Mouse (Mus musculus): Measurements from ENCODE around the gene Gm13539. TPM values are rescaled to one million over a fixed set of nuclear protein-coding genes. Genes with fewer than 3 reads are reported as not detected.
"Not testable (repeated sequence)": the region's sequence is repeated elsewhere in the genome, so short reads cannot be mapped to it uniquely, and the experiment has no call there.

Gm13539 gene
- not detected in 2 replicates for polyA plus RNA-seq (2014; fragmentation: Nextera tagmentation; extraction: Ambion mirVana)

GRCm38 (mm10) chr2:25781957-25782356, at the start of gene Gm13539:
TSS of gene Gm13539 (plus strand) at chr2:25782257.
- 76% methylated on average over 3 of the region's 3 CpGs for WGBS
- DNase-seq, result no peak
- H3K36me3 ChIP-seq (ENCODE audit: insufficient read depth), result no peaks in the 10 kb centered on the region

DNA sequence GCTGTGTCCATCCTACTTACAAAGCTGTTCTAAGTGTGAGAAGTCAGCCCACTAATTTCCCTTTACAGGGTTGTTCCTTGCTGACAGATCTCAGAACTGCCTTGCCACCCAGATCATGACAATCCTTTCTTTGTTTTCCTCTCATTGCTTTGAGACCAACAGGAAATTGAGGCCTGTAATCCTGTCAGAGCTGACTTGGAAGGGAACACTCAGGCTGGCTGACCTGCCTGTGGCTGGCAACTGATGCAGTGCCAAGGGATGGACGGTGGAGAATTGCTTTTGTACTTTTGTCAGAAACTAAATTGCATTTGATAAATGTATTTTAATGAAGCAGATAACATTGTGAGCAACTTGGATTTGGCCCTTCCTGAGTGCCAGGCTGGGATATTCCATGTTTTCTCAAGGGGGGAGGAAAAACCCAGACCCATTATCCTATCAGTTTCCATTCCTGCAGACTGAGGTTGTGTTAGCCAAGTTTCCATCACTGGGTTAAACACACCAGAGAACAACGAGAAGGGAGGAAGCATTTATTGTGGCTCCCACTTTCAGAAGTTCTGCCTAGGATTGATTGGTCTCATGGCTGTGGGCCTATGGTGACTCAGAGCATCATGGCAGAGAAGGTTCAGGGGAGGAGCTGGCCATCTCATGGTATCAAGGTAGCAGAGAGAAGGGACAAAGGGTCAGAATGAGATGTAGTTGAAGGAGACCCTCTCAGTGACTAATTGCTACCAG, 48.7 kb upstream of the Gm13539 start:
- Histone ChIP-seq H3K4me1 (ENCODE audit: insufficient read depth) (no peaks in the 10 kb centered on the region), H3K36me3 (ENCODE audit: insufficient read depth) (no peaks in the 10 kb centered on the region), H3K9ac (no peak overlapping the region), H3K4me3 (ENCODE audit: low read depth, low read length) (no peak overlapping the region), H3K9me3 (ENCODE audit: low read depth, low read length) (no peaks in the 10 kb centered on the region), H3K4me2 (no peak overlapping the region), H3K27ac (ENCODE audit: low read depth) (no peak overlapping the region), H3K27me3 (ENCODE audit: insufficient read depth, low read length) (no peaks in the 10 kb centered on the region)
- no peak for TF ChIP-seq CTCF (IDR thresholded peaks at IDR 0.05; ENCODE audit: low read depth)
- DNase-seq (no peak), ATAC-seq (ENCODE audit: insufficient read depth) (no peak)
- 57% methylated on average over 2 of the region's 2 CpGs for WGBS

More at GRCm38 (mm10) chr2:25781957-25782356, at the start of gene Gm13539:
- H3K4me1 ChIP-seq (ENCODE audit: insufficient read depth), result peaks cover 3% of the 10 kb centered on the region; the same call in 1 of the 2 replicates
- no peak within 1 kb of the TSS for H3K4me3 ChIP-seq (ENCODE audit: low read depth, low read length)
- H3K4me2 ChIP-seq, result no peak within 1 kb of the TSS
- H3K27me3 ChIP-seq (ENCODE audit: insufficient read depth, low read length), result no peaks in the 10 kb centered on the region
- no peaks in the 10 kb centered on the region for H3K9me3 ChIP-seq (ENCODE audit: low read depth, low read length)
- H3K9ac ChIP-seq, result no peak within 1 kb of the TSS
- ATAC-seq (ENCODE audit: insufficient read depth), result no peak
- H3K27ac ChIP-seq (ENCODE audit: low read depth), result no peak within 1 kb of the TSS
- TF ChIP-seq CTCF (IDR thresholded peaks at IDR 0.05; ENCODE audit: low read depth), result no peak

- not testable (repeated sequence) for H3K9me3 ChIP-seq (ENCODE audit: low read depth, low read length); H3K36me3 ChIP-seq (ENCODE audit: insufficient read depth); H3K27ac ChIP-seq (ENCODE audit: low read depth); H3K4me2 ChIP-seq; DNase-seq; H3K27me3 ChIP-seq (ENCODE audit: insufficient read depth, low read length); H3K9ac ChIP-seq; H3K4me1 ChIP-seq (ENCODE audit: insufficient read depth); H3K4me3 ChIP-seq (ENCODE audit: low read depth, low read length); ATAC-seq (ENCODE audit: insufficient read depth)
- 41% methylated on average over 3 of the region's 3 CpGs for WGBS
Measured at GRCm38 (mm10) chr2:25736709-25737108, 45.3 kb upstream of the Gm13539 start, which contains the start of gene Obp2b. TSS of gene Obp2b (plus strand) at chr2:25737009.

DNA sequence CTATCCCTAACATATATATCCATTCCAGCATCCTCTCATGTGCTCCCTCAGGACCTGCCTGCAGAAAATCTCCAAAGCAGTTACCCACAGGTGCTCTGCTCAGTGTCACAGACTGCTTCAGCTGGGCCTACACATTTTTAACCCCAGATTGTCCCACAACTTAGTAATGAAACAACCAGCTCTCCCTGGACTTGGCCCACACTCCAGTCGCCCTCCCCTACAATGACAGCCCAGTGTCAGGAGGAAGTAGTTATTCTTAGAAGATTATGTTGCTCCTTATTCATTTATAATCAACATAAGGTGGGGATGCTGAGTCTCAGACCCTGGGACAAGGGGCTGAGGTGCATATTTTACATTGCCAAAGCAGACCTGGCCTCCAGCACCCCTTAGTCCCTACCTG, 40.4 kb upstream of the Gm13539 start:
- ATAC-seq (ENCODE audit: insufficient read depth) (no peak), DNase-seq (no peak)
- Histone ChIP-seq H3K27me3 (ENCODE audit: insufficient read depth, low read length) (no peaks in the 10 kb centered on the region), H3K27ac (ENCODE audit: low read depth) (no peak overlapping the region), H3K4me3 (ENCODE audit: low read depth, low read length) (no peak overlapping the region), H3K9ac (no peak overlapping the region), H3K36me3 (ENCODE audit: insufficient read depth) (no peaks in the 10 kb centered on the region), H3K4me1 (ENCODE audit: insufficient read depth) (no peaks in the 10 kb centered on the region), H3K4me2 (no peak overlapping the region), H3K9me3 (ENCODE audit: low read depth, low read length) (no peaks in the 10 kb centered on the region)
- 62% methylated on average over 1 of the region's 1 CpGs for WGBS
- TF ChIP-seq CTCF (IDR thresholded peaks at IDR 0.05; ENCODE audit: low read depth), result no peak

DNA sequence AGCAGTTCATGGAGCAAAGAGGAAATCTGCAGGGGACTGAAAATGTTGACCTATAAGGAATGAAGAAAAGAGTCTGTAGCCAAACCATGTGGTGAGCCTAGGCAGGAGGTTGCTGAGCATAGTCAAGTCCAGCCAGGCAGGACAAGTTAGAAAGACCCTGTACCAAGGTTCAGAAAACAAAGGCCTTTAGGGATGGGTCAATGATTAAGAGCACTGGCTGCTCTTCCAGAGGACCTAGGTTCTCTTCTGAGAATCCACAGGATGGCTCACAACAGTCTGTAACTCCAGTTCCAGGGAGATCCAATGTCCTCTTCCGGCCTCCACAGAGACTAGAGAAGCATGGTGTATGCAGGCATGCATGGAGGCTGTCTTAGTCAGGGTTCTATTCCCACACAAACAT, 27.9 kb upstream of the Gm13539 start:
- no peaks in the 10 kb centered on the region for H3K36me3 ChIP-seq (ENCODE audit: insufficient read depth)
- TF ChIP-seq CTCF (IDR thresholded peaks at IDR 0.05; ENCODE audit: low read depth), result no peak
- 96% methylated on average over 1 of the region's 1 CpGs for whole genome bisulfite sequencing
- H3K4me3 ChIP-seq (ENCODE audit: low read depth, low read length), result no peak overlapping the region
- ATAC-seq (ENCODE audit: insufficient read depth), result no peak
- H3K4me2 ChIP-seq, result no peak overlapping the region
- no peaks in the 10 kb centered on the region for H3K27me3 ChIP-seq (ENCODE audit: insufficient read depth, low read length)
- H3K9me3 ChIP-seq (ENCODE audit: low read depth, low read length), result no peaks in the 10 kb centered on the region
- H3K27ac ChIP-seq (ENCODE audit: low read depth), result no peak overlapping the region
- no peak overlapping the region for H3K9ac ChIP-seq
- DNase-seq, result no peak
- no peaks in the 10 kb centered on the region for H3K4me1 ChIP-seq (ENCODE audit: insufficient read depth)

GRCm38 (mm10) chr2:25758064-25758625, 23.9 kb upstream of the Gm13539 start:
- no peak overlapping the region for H3K4me3 ChIP-seq (ENCODE audit: low read depth, low read length)
- H3K27ac ChIP-seq (ENCODE audit: low read depth), result no peak overlapping the region
- DNase-seq, result no peak
- H3K4me1 ChIP-seq (ENCODE audit: insufficient read depth), result no peaks in the 10 kb centered on the region
- H3K9ac ChIP-seq, result no peak overlapping the region
- no peak overlapping the region for H3K4me2 ChIP-seq
- H3K9me3 ChIP-seq (ENCODE audit: low read depth, low read length), result no peaks in the 10 kb centered on the region
- no peaks in the 10 kb centered on the region for H3K36me3 ChIP-seq (ENCODE audit: insufficient read depth)
- no peaks in the 10 kb centered on the region for H3K27me3 ChIP-seq (ENCODE audit: insufficient read depth, low read length)
- TF ChIP-seq CTCF (IDR thresholded peaks at IDR 0.05; ENCODE audit: low read depth), result no peak
- 68% methylated on average over 4 of the region's 4 CpGs for WGBS
- no peak for ATAC-seq (ENCODE audit: insufficient read depth)

GRCm38 (mm10) chr2:25765269-25765668, 16.8 kb upstream of the Gm13539 start, which contains the start of gene Lcn3:
TSS of gene Lcn3 (plus strand) at chr2:25765569.
- Histone ChIP-seq H3K9me3 (ENCODE audit: low read depth, low read length) (no peaks in the 10 kb centered on the region), H3K27ac (ENCODE audit: low read depth) (no peak within 1 kb of the TSS), H3K9ac (no peak within 1 kb of the TSS), H3K27me3 (ENCODE audit: insufficient read depth, low read length) (no peaks in the 10 kb centered on the region), H3K4me3 (ENCODE audit: low read depth, low read length) (no peak within 1 kb of the TSS), H3K4me2 (no peak within 1 kb of the TSS), H3K36me3 (ENCODE audit: insufficient read depth) (no peaks in the 10 kb centered on the region), H3K4me1 (ENCODE audit: insufficient read depth) (no peaks in the 10 kb centered on the region)
- no peak for TF ChIP-seq CTCF (IDR thresholded peaks at IDR 0.05; ENCODE audit: low read depth)
- 30% methylated on average over 2 of the region's 2 CpGs for WGBS
- DNase-seq, result peak; percentile 56
- ATAC-seq (ENCODE audit: insufficient read depth), result no peak
